Mouse (Mus musculus): Measurements from ENCODE around the gene P3h2.
A peak's percentile ranks its signal among the peaks of the same experiment; 100 is the strongest.

Gene P3h2

GRCm38 (mm10) chr16:26070376-26070775 lies 35.2 kb downstream of the P3h2 start:
- no peak for DNase-seq (ENCODE audit: low read depth, low spot score)

GRCm38 (mm10) chr16:26065060-26065459 lies 40.5 kb downstream of the P3h2 start:
- no peak for DNase-seq (ENCODE audit: low read depth, low spot score)

- DNase-seq (ENCODE audit: low read depth, low spot score): no peak
These were observed 45.1 kb downstream of the P3h2 start for GRCm38 (mm10) chr16:26060239-26061085.

GRCm38 (mm10) chr16:26053631-26054030 lies 52.0 kb downstream of the P3h2 start:
- no peak for DNase-seq (ENCODE audit: low read depth, low spot score)

- peak; percentile 60 for DNase-seq (ENCODE audit: low read depth, low spot score)
These were observed 56.0 kb downstream of the P3h2 start for GRCm38 (mm10) chr16:26049393-26050087.

- DNase-seq (ENCODE audit: low read depth, low spot score): no peak
These were observed 57.7 kb downstream of the P3h2 start for GRCm38 (mm10) chr16:26047870-26048269.

GRCm38 (mm10) chr16:26047396-26047795 lies 58.2 kb downstream of the P3h2 start:
- no peak for DNase-seq (ENCODE audit: low read depth, low spot score)

GRCm38 (mm10) chr16:26041929-26042303 lies 63.7 kb downstream of the P3h2 start:
- no peak for DNase-seq (ENCODE audit: low read depth, low spot score)

- peak; percentile 73 for DNase-seq (ENCODE audit: low read depth, low spot score)
These were observed 64.3 kb downstream of the P3h2 start for GRCm38 (mm10) chr16:26041021-26041928.

GRCm38 (mm10) chr16:26039320-26039719 lies 66.3 kb downstream of the P3h2 start:
- peak; percentile 34 for DNase-seq (ENCODE audit: low read depth, low spot score)

GRCm38 (mm10) chr16:26035525-26035924 lies 70.1 kb downstream of the P3h2 start:
- no peak for DNase-seq (ENCODE audit: low read depth, low spot score)

GRCm38 (mm10) chr16:26035079-26035478 lies 70.5 kb downstream of the P3h2 start:
- DNase-seq (ENCODE audit: low read depth, low spot score): no peak

- no peak for DNase-seq (ENCODE audit: low read depth, low spot score)
These were observed 76.1 kb downstream of the P3h2 start for GRCm38 (mm10) chr16:26029424-26030012.

GRCm38 (mm10) chr16:26026416-26026815 lies 79.2 kb downstream of the P3h2 start:
- no peak for DNase-seq (ENCODE audit: low read depth, low spot score)

GRCm38 (mm10) chr16:26024543-26024942 lies 81.0 kb downstream of the P3h2 start:
- peak; percentile 47 for DNase-seq (ENCODE audit: low read depth, low spot score)

GRCm38 (mm10) chr16:26023352-26023751 lies 82.2 kb downstream of the P3h2 start:
- no peak for DNase-seq (ENCODE audit: low read depth, low spot score)

- no peak for DNase-seq (ENCODE audit: low read depth, low spot score)
These were observed 83.8 kb downstream of the P3h2 start for GRCm38 (mm10) chr16:26021759-26022158.

GRCm38 (mm10) chr16:26005811-26006210 lies 99.8 kb downstream of the P3h2 start:
- no peak for DNase-seq (ENCODE audit: low read depth, low spot score)

GRCm38 (mm10) chr16:26003261-26003660 lies 102.3 kb downstream of the P3h2 start:
- DNase-seq (ENCODE audit: low read depth, low spot score): no peak

- no peak for DNase-seq (ENCODE audit: low read depth, low spot score)
These were observed 102.7 kb downstream of the P3h2 start for GRCm38 (mm10) chr16:26002848-26003247.

- no peak for DNase-seq (ENCODE audit: low read depth, low spot score)
These were observed 111.0 kb downstream of the P3h2 start for GRCm38 (mm10) chr16:25994605-25995004.
